Mouse (Mus musculus) cerebellum, postnatal 4 days (tissue): ENCODE results near the gene Gp1ba.

ENCODE experiments used
- DNase-seq, 2 experiments: peaks; one replicate each; pipeline ENCODE4 v3.0.0; 2022; ENCODE audit warnings: low spot score in 2 of 2, mixed read lengths in 1 of 2

The Gp1ba gene

DNA sequence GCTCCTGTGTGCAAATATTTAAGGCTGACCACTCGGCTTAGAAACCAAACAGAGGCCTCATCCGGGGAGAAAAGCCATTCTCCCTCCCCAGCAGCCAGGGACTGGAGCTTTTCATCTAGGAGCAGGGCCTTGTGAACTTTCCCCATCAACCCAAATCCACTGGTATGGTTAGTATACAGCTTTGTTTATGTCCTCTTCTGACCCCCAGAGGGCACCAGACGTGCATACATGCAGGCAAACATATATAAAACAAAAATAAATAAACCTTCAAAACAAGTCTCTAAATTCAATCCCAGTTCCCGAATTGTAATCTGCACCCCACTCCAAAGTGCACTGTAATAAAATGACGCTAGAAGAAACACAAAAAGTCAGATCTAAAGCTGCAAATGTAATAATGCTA is 9.4 kb upstream of the Gp1ba start:
- no peak for DNase-seq

DNA sequence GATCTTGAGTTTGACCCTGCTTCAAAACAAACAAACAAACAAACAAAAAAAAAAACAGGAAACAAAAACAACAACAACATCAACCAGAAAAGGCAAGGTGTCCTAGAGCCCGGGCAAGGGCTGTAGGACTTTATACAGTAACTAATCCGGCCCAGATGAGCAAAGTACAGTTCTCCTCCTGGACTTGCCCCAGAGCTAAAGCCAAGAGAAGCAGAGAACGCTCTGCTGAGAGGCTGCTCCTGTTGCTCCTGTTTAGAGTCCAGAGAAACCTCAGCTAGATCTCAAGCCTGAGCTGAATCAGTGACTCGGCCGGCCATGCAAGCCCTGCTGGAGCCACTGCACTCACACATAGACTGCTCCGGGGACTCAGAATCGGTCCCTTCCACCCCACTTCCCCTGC is 8.8 kb upstream of the Gp1ba start:
- DNase-seq, result no peak

DNA sequence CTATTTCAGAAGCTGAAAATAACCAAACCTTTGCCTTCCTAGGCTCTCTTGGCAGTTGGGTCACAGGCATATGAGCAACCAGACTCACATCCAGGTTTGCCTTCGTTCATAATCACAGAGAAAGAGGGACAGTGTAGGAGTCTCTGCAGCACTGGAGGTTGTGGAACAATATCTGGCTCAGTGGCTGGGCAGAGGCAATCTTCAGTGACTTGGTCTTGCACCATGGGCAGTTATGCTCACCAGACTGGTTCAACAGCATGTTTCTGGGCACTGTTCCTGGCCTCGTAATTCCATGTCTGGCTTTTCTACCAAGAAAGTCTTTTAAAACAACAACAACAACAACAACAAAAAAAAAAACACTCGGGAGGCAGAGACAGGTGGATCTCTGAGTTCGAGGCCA is 3.3 kb upstream of the Gp1ba start:
- DNase-seq, result no peak

DNA sequence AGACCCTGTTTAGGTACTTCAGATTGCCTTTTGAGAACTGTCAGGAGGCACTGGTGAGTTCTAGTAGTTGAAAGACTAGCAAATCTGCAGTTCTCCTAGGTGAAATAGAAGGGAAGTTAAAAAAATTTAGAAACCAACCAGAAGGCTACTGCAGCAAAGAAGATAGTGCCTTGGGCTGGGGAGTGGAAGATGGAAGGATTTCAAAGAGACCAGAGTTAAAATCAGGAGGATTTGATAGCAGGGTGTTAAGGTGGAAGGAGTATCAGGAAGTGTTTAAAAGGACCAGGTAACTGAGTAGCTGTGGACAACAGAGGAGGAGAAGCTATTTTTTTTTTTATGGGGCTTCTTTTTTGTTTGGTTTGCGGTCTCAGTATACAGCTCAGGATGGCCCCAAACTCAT is 1.2 kb upstream of the Gp1ba start:
- DNase-seq, result no peak

DNA sequence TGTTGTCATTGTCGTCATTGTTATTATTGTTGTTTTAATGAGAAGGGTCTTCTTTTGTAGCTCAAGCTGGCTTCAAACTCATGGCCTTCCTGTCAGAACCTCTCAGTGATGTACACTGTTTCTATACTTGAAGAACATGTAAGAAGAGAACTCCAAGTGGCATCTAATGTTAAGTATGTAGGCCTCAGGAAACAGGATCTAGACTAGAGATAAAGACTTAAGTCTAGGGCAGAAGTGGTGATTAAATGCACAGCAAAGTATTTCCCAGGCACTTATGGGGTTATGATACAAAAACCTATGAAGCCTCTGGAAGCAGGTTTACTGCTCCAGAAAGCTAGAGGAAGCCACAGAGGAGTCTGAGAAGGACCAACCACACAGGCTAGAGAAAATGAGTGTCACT is 629 bp upstream of the Gp1ba start:
- no peak for DNase-seq

DNA sequence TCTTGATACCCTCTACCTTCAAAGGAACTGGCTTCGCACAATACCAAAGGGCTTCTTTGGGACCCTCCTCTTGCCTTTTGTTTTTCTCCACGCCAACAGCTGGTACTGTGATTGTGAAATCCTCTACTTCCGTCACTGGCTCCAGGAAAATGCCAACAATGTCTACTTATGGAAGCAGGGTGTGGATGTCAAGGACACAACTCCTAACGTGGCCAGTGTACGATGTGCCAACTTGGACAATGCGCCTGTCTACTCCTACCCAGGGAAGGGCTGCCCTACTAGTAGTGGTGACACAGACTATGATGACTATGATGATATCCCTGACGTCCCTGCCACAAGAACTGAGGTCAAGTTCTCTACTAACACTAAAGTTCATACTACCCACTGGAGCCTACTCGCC is 1.1 kb downstream of the Gp1ba start:
- no peak for DNase-seq

DNA sequence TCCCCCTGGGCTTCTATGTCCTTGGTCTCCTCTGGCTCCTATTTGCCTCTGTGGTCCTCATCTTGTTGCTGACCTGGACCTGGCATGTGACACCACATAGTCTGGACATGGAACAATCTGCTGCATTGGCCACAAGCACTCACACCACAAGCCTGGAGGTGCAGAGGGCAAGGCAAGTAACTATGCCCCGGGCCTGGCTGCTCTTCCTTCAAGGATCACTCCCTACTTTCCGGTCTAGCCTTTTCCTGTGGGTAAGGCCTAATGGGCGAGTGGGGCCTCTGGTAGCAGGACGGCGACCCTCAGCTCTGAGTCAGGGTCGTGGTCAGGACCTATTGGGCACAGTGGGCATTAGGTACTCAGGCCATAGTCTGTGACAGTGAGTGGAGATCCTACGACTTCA is 2.3 kb downstream of the Gp1ba start:
- DNase-seq, result no peak

DNA sequence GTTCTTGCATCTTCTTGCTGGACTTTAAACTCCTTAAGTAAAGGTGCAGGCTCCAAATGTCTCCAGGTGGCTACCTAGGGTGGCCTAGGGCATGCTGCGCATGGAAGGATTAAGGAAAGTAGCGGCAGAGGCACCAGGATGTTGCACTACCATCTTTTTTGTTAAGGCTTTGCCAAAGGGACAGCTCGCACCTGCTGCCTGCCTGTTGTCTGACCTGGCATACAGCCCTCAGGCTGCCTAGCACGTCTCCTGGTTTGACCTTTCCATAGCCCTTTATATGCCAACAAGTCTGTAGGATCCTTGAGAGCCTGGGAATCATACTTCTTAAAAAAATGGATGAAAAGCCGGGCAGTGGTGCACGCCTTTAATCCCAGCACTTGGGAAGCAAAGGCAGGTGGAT is 4.1 kb downstream of the Gp1ba start:
- DNase-seq, result no peak

DNA sequence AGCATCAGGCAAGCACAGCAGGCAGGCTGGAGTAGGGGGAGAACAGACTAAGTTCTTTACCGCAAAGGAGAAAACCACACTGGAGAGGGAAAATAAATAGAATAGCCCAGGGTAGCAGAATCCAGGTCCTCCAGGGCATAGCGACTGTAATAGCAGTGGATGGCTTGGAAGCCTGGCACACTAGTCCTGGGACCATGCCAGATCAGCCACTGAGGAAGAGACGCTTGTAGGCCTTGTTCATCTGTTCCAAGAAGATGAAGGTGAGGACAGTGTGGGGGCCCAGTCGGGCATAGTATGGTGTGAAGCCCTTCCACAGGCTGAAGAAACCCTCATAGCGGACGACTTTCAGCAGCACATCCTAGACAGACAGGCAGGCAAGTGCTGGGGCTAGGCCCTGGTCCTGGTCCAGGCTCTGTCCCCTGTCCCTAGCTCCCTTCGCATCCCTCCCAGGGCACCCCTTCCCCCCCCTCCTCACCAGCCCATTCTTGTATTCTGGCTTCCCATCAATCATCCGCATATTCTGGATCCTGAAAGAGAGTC is 5.7 kb downstream of the Gp1ba start:
- no peak for DNase-seq

DNA sequence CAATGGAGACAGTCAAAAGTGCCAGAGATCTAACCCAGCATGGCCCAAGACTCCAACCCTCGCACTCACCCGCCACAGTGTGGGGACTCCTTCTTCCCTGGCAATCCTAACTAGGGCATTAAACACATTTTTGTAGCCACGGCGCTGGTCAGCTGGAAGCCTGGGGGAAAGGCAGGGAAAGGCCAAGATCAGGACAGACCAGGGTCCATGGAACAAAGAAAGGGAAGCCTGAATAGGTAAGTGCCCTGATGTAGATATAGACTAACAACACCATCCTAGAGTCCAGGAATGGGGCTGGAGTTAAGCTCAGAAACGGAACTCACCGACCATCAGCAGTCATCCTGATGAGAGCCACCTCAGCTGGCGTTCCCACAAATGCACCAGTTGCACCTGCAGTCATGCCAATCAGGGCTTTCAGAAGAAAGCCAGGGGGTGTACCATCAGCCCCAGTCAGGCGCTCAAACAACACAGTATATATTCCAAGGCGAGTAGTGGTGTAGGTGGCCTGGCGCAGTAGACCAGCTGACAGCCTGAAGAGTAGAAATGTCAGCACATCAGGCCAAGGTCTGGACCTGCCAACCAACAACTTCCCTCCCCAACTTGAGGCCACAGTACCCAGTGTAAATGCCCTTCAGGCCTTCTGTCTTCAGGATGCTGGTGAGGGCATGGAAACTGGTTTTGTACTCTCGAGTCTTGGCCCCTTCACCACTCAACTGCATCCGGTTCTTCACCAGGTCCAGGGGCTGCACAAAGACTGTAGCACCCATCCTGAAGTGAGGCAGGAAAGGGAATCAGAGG is 6.7 kb downstream of the Gp1ba start:
- DNase-seq, result no peak

DNA sequence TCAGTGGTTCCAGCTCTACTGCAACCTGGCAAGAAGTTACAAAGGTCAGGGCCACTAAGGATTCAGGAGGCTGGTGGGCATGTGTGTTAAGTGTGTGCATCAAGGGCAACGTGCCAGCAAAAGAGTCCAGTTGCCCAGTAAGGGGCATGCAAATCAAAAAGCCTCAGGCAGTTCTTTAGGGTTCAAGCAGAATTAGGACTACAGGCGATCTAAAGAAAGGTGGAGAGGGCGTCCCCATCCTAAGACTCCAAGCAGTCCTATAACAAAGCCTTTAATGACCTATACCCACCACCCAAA is 7.3 kb downstream of the Gp1ba start:
- peak in 1 of 2 experiments; percentile 26 for DNase-seq

DNA sequence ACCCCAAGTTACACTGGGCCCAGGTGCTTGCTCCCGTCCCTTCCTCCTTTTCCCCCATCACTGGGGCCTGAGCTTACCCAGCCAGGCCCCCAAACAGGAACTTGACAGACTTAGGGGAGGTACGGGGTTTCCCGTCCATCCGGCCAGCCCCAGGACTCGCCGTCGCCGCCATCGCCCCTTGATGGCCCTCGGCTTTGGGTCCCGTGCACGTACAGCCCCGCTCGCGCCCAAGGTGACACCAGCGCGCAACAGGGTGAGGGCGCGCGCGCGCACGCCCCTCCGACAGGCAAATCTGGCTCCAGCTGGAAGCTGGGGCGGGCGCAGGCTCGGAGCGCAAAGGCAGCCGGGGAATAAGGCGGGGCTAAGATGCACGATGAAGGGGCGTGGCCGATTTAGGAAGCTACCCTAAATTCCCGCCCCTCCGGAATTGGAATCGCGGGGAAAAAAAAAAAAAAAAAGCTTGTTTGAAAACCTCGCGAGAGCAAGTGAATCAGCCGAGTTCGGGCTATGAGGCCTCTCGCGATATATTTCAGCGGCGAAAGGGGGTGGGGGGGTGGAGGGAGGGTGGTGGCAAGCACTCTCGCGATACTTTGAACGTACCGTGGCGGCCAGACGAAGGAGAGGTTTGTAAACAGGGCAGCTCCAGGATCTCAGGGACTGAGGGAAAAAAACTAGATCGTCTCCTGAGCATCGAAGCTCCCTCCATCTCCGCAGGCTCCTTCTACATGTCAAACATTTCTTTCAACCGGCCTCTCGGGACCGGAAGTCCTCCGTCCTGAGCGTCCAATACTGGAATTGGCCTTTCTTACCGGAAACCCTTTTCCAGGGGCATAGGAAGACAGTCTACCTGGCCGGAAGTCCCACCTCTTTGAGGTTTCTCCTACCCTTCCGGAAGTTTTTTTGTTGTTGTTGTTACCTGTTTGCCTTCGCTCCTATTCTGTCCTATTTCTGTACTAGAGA is 8.0 kb downstream of the Gp1ba start, which contains the start of the genes Rnf167 and Slc25a11:
Rnf167 (plus strand) TSS at position 545 of the 960 bp plus-strand sequence.
Slc25a11 (minus strand) TSS at position 789 of the 960 bp plus-strand sequence.
- peak; percentile 86 to 95 for DNase-seq

DNA sequence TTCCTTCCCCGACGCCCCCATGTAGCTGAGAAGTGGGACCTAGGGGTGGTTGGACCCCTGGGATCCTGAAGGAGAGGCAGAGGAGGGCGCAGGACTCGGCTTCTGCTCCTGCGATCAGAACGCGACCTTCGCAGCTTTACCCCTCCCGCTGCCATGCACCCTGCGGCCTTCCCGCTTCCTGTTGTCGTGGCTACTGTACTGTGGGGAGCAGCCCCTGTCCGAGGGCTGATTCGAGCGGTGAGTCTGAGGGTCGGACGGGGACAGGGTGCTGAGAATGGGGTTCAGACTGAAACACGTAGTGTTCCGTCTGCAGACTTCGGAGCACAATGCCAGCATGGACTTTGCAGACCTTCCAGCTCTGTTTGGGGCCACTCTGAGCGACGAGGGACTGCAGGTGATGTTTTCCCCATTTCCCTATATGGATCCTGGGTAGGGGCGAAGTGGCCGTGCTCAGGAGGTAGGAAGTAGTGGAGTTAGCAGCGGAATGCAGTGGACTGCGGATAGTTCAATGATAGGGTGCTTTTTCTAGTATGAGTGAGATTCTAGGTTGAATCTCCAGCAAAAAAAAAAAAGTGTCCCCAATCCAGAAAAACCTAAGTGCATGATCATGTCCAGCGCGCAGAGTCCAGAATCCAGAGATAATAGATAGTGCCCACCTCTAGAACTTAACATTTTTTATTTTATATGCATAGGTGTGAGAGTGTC is 8.9 kb downstream of the Gp1ba start:
- DNase-seq, result peak in 1 of 2 experiments; percentile 29

DNA sequence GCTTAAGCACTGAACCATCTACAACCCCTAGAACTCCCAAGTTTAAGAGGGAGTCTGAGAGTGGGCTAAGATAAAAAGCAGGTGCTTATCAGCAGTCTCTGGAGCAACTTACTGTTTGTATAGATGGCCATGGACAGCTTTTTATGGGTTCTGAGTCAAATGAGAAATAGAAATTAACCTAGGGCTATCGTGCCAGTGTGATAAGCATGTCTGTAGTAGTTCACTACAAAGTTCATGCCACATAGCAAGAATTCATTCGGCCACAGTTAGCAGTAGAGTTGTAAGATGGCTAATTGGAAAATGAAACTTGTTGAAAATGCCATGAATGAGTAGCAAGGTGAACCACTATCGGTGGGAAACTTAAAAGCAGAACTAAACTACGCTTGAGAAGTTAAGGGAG is 9.6 kb downstream of the Gp1ba start:
- no peak for DNase-seq

DNA sequence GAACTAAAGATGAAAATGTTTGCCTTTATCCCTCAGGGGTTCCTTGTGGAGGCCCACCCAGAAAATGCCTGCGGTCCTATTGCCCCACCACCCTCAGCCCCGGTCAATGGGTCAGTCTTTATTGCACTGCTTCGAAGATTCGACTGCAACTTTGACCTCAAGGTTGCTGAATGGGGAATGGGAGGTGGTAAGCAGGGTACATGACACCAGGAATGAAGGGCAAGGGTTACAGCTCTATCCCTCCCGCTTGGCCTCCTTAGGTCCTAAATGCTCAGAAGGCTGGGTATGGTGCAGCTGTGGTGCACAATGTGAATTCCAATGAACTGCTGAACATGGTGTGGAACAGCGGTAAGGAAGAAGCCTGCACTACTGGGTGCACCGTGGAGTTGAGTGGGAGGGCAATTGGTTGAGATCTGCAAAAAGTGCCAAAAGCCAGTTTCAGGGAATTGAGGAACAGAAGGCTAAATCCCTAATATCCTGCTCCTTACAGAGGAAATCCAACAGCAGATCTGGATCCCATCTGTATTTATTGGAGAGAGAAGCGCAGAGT is 10.3 kb downstream of the Gp1ba start:
- DNase-seq, result no peak

DNA sequence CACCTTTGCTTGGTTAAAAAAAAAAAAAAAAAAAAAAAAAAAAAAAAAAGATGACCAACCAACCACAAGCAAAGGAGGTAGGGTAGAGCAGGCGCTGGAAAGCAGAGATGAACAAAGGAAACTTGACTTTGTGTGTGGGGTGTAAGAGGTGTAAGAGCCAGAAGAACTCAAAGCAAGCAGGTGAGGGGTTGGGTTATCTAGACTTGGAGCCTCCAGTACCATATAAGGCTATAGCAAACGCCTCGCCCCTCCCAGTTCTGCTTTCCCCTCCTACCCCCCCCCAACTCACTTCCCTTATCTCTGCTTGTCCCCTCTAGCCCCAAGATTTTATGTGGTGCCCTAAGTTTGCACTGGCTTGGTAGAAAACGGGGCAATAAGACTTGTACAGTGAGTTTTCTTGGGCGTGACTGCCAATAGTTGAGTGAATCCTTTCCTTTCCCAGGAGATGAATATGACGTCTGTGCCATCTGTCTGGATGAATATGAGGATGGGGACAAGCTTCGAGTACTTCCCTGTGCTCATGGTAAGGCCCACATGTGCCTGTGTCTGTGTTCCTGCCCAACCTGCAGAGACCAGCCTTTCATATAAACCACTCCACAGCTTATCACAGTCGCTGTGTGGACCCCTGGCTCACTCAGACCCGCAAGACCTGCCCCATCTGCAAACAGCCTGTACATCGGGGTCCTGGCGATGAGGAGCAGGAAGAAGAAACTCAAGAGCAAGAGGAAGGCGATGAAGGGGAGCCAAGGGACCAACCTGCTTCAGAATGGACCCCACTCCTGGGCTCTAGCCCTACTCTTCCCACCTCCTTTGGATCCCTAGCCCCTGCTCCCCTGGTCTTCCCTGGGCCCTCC is 11.6 kb downstream of the Gp1ba start:
- DNase-seq, result no peak

DNA sequence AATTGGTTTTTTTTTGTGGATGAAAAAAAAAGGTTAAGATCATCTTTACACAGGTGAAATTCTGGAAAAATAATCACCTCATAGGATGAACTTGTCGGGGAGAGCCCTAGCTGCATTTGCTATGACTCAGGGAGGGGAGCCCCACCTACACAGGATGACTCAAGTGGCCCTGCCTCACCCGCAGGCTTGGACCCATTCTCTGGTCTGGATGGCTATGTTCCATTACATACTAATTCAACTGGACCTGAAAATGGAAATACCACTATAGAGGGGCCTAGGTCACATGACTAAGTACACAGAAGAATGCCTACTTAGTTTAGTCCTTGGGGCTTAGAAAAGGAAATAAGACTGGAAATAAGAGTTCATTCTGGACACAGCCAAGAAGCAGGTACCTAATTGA is 12.5 kb downstream of the Gp1ba start:
- DNase-seq, result no peak

DNA sequence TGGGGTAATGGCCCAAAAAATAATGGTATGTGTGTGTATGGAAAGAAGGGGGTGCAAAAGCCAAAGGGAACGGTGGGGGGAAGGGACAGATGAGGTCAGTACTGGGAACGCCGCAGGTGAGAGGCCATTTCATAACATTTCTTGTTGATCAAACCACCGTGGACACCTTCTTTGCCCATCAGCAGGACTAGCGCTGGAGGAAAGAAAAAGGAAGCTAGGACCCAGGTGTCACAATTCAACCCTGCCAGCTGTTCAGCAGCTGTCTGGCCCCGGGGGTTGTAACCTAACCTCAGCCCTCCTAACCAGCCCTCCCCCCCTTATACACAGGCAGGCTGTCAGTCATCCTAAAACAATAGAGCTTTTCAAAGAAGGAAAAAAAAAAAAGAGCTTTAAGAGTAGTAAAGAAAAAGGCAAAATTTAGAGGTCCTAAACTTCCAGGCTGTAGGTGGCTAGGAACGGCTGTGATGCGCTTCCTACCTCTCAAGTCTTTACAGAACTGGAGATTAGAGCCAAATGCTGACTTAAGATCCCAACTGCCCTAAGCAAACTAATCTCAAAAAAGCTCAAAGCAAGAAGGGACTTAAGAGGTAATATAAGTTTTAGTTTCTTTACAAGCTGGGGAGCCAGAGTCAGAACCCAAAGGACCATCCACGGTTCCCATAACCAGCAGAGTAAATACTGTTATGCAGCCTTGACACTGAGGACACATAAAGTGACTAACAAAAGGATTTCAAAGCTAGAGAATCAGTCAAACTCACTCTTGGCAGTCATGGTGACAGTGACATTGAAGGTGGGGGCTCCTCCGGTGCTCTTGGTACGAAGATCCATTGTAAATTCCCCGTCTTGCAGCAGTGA is 13.3 kb downstream of the Gp1ba start:
- no peak for DNase-seq

DNA sequence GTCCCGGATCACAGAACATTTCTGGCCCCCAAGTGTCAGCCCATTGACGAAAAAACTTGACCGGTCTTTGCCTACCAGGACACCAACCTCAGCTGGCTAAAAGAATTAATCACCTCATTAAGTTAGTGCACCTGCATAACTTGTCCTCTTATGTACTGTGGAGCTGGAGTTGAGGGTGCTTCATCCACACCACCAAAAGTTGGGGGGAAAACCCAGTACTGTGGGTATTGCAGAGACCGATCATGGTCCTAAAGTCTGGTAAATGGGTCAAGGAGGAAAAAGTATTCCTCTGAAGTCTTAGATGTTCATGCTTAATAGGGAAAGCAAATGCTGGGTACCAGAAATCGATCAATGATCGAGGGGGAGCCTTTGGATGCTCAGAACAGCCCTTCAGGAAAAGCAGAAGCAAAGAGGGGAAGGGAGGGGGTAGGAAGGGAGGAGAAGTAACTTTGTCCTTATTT is 14.0 kb downstream of the Gp1ba start:
- no peak for DNase-seq
